Mouse (Mus musculus): Measurements from ENCODE around the gene Tbx15.

Gene Tbx15

GRCm38 (mm10) chr3:99240213-99240720 lies at the start of gene Tbx15:
Tbx15 (plus strand) TSS chr3:99240381.
- DNase-seq (ENCODE audit: low spot score): no peak

- DNase-seq (ENCODE audit: low spot score): no peak
Measured at GRCm38 (mm10) chr3:99193576-99193975, 46.6 kb upstream of the Tbx15 start.

GRCm38 (mm10) chr3:99203331-99203730 lies 36.9 kb upstream of the Tbx15 start:
- peak; percentile 66 for DNase-seq (ENCODE audit: low spot score)

GRCm38 (mm10) chr3:99208416-99208815 lies 31.8 kb upstream of the Tbx15 start:
- no peak for DNase-seq (ENCODE audit: low spot score)

- no peak for DNase-seq (ENCODE audit: low spot score)
Measured at GRCm38 (mm10) chr3:99211105-99211698, 29.0 kb upstream of the Tbx15 start.

GRCm38 (mm10) chr3:99227807-99228206 lies 12.4 kb upstream of the Tbx15 start:
- DNase-seq (ENCODE audit: low spot score): no peak

GRCm38 (mm10) chr3:99233393-99234318 lies 6.5 kb upstream of the Tbx15 start:
- peak; percentile 80 for DNase-seq (ENCODE audit: low spot score)

- no peak for DNase-seq (ENCODE audit: low spot score)
Measured at GRCm38 (mm10) chr3:99234319-99234869, 5.8 kb upstream of the Tbx15 start.

GRCm38 (mm10) chr3:99235116-99235803 lies 4.9 kb upstream of the Tbx15 start:
- no peak for DNase-seq (ENCODE audit: low spot score)

- DNase-seq (ENCODE audit: low spot score): no peak
Measured at GRCm38 (mm10) chr3:99235804-99236755, 4.1 kb upstream of the Tbx15 start.

- DNase-seq (ENCODE audit: low spot score): no peak
Measured at GRCm38 (mm10) chr3:99238691-99239090, 1.5 kb upstream of the Tbx15 start.

- DNase-seq (ENCODE audit: low spot score): no peak
Measured at GRCm38 (mm10) chr3:99239301-99240045, 708 bp upstream of the Tbx15 start.

GRCm38 (mm10) chr3:99240811-99241738 lies 894 bp downstream of the Tbx15 start:
- DNase-seq (ENCODE audit: low spot score): no peak

- DNase-seq (ENCODE audit: low spot score): no peak
Measured at GRCm38 (mm10) chr3:99242481-99242880, 2.3 kb downstream of the Tbx15 start.

GRCm38 (mm10) chr3:99245341-99245740 lies 5.2 kb downstream of the Tbx15 start:
- DNase-seq (ENCODE audit: low spot score): no peak

- DNase-seq (ENCODE audit: low spot score): no peak
Measured at GRCm38 (mm10) chr3:99246629-99247028, 6.4 kb downstream of the Tbx15 start.

GRCm38 (mm10) chr3:99247586-99247985 lies 7.4 kb downstream of the Tbx15 start:
- no peak for DNase-seq (ENCODE audit: low spot score)

- no peak for DNase-seq (ENCODE audit: low spot score)
Measured at GRCm38 (mm10) chr3:99247996-99248801, 8.0 kb downstream of the Tbx15 start.

All from adipocyte (in vitro differentiated cells).